8 mouse cellular contexts compared by ENCODE assay signal in the genomic region with DNA sequence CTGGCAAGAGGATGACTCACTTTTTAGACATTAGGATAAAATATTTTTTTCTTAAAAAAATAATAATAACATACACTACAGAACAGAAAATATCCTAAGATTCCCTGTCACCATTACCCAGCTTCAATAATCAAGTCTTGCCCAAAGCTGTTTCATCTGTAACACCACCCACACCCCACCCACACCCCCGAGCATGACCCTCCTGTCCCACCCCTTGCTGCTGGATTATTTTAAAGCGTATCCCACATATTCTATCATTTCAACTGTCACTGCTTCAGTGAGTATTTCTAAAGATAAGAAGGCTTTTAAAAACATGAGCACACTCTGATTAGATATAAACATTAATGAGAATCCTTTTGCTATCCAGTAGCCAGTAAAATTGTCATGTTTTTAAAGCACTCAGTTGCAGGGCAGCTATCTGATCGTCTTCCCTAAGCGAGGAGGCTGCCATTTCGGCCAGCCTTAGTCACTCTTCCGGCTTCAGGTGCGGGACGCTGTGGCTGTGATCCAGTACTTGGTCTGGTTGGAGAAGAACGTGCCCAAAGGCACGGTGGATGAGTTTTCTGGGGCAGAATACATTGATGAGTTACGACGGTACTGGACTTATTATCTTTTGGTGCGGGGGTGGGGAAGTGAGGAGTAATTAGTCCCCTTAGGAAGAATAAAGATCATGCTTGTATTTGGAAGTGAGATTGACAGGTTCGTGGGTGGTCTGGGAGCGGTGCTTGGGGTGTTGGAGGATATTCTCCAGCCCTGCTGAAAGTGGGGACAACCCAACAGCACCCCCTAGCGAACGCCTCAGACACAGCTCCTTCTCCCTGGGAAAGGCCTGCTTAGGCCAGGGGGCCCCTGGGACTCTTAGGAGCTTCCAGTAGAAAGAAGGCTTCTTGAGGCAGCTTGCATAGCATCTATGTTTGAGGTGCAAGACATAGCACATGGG. TPM values are rescaled to one million over a fixed set of nuclear protein-coding genes. Genes with fewer than 3 reads are reported as not detected.
A peak's percentile ranks its signal among the peaks of the same experiment; 100 is the strongest.
DNase-seq lines count a peak whose midpoint lies in the region; ATAC-seq lines count a peak whose summit lies in the region.

No protein-coding gene starts in this region.

- no peak overlapping the region for H3K4me3 ChIP-seq in intestine, embryonic 16.5 days (ENCODE audit: low read length)
- H3K4me3 ChIP-seq in limb, embryonic 12.5 days (replicated peaks), result no peak overlapping the region
- no peak overlapping the region for H3K4me3 ChIP-seq in midbrain, embryonic 15.5 days

- no peak overlapping the region for H3K9ac ChIP-seq in intestine, embryonic 16.5 days (ENCODE audit: low read depth, low read length)
- no peak overlapping the region for H3K9ac ChIP-seq in limb, embryonic 12.5 days (replicated peaks)
- no peak overlapping the region for H3K9ac ChIP-seq in midbrain, embryonic 15.5 days

- no peaks in the 10 kb centered on the region for H3K36me3 ChIP-seq in intestine, embryonic 16.5 days (ENCODE audit: control insufficient read depth, insufficient read depth, low read length)
- no peaks in the 10 kb centered on the region for H3K36me3 ChIP-seq in limb, embryonic 12.5 days
- H3K36me3 ChIP-seq in midbrain, embryonic 15.5 days (replicated peaks), result no peaks in the 10 kb centered on the region
- H3K36me3 ChIP-seq in splenic B cell, adult 2 months (ENCODE audit: control insufficient read depth, insufficient read depth, low read length, poor library complexity, severe bottlenecking), result no peaks in the 10 kb centered on the region

- H3K9me3 ChIP-seq in intestine, embryonic 16.5 days (ENCODE audit: control insufficient read depth, low read length), result no peaks in the 10 kb centered on the region
- H3K9me3 ChIP-seq in limb, embryonic 12.5 days, result no peaks in the 10 kb centered on the region
- H3K9me3 ChIP-seq in midbrain, embryonic 15.5 days, result no peaks in the 10 kb centered on the region

- H3K27me3 ChIP-seq in intestine, embryonic 16.5 days (replicated peaks; ENCODE audit: control insufficient read depth, insufficient read depth, low read length), result no peaks in the 10 kb centered on the region
- no peaks in the 10 kb centered on the region for H3K27me3 ChIP-seq in limb, embryonic 12.5 days
- H3K27me3 ChIP-seq in midbrain, embryonic 15.5 days (replicated peaks), result no peaks in the 10 kb centered on the region
- no peaks in the 10 kb centered on the region for H3K27me3 ChIP-seq in splenic B cell, adult 2 months (ENCODE audit: control insufficient read depth, insufficient read depth, low read length, poor library complexity, severe bottlenecking)

- peak; percentile 67; the same call in 1 of the 2 replicates for ATAC-seq in intestine, embryonic 16.5 days
- no peak for ATAC-seq in limb, embryonic 12.5 days (ENCODE audit: insufficient number of reproducible peaks, insufficient read depth, low FRiP score, low TSS enrichment, low read depth)
- ATAC-seq in midbrain, embryonic 15.5 days (replicated peaks), result no peak

- H3K4me1 ChIP-seq in intestine, embryonic 16.5 days (ENCODE audit: control insufficient read depth, insufficient read depth, low read length), result 0 out of 2 replicates have a peak, but pooled peaks cover 2% of the 10 kb centered on the region
- no peaks in the 10 kb centered on the region for H3K4me1 ChIP-seq in limb, embryonic 12.5 days (replicated peaks)
- H3K4me1 ChIP-seq in midbrain, embryonic 15.5 days, result no peaks in the 10 kb centered on the region

- 27% methylated on average over 17 of the region's 17 CpGs for WGBS in intestine, embryonic 16.5 days
- 28% methylated on average over 17 of the region's 17 CpGs for WGBS in limb, embryonic 12.5 days
- WGBS in midbrain, embryonic 15.5 days, result 31% methylated on average over 17 of the region's 17 CpGs

- H3K4me2 ChIP-seq in intestine, embryonic 16.5 days (ENCODE audit: low read depth, low read length), result peak overlapping the region; percentile 16; the same call in 1 of the 2 replicates
- peak overlapping the region; percentile 31; the same call in 1 of the 2 replicates for H3K4me2 ChIP-seq in limb, embryonic 12.5 days
- peak overlapping the region; percentile 16; the same call in 1 of the 2 replicates for H3K4me2 ChIP-seq in midbrain, embryonic 15.5 days

- peak; percentile 71 for DNase-seq in 3T3-L1 (ENCODE audit: low read depth, low spot score)
- peak; percentile 64 to 75 for DNase-seq in adrenal gland, adult 18-20 months (ENCODE audit: low spot score in 2 of 2)
- DNase-seq in embryo, embryonic 9.5 days (ENCODE audit: extremely low spot score), result peak; percentile 57
- peak; percentile 94 for DNase-seq in heart, adult 11 months
- DNase-seq in splenic B cell, adult 2 months (ENCODE audit: low read depth, low spot score), result peak; percentile 65

- no peak overlapping the region for H3K27ac ChIP-seq in intestine, embryonic 16.5 days (ENCODE audit: low read length)
- no peak overlapping the region for H3K27ac ChIP-seq in limb, embryonic 12.5 days
- H3K27ac ChIP-seq in midbrain, embryonic 15.5 days, result no peak overlapping the region

RNA-seq across cellular contexts. Expression of gene Xpnpep2, which starts 15.9 kb away (rescaled TPM):
- total RNA-seq in adrenal gland, adult 18-20 months (2021), result 1 to 10 TPM; 1.4 to 3.7 TPM
- polyA plus RNA-seq in intestine, embryonic 16.5 days (2015; fragmentation: Nextera tagmentation; extraction: Ambion mirVana), result 5.9 and 6.8 TPM in 2 replicates
- polyA plus RNA-seq in limb, embryonic 12.5 days (2016; fragmentation: Nextera tagmentation; extraction: Ambion mirVana), result 2.6 and 3.7 TPM in 2 replicates
- 0.65 and 1.2 TPM in 2 replicates for polyA plus RNA-seq in midbrain, embryonic 15.5 days (2015; fragmentation: Nextera tagmentation; extraction: Ambion mirVana)

RNA-seq across cellular contexts. Expression of gene Sash3, which starts 21.8 kb away (rescaled TPM):
- 1 to 10 TPM; 1.5 to 2.2 TPM for total RNA-seq in adrenal gland, adult 18-20 months (2021)
- polyA plus RNA-seq in intestine, embryonic 16.5 days (2015; fragmentation: Nextera tagmentation; extraction: Ambion mirVana), result 3.8 and 3.9 TPM in 2 replicates
- polyA plus RNA-seq in limb, embryonic 12.5 days (2016; fragmentation: Nextera tagmentation; extraction: Ambion mirVana), result 0.93 and 1.3 TPM in 2 replicates
- polyA plus RNA-seq in midbrain, embryonic 15.5 days (2015; fragmentation: Nextera tagmentation; extraction: Ambion mirVana), result 0.83 and 1.2 TPM in 2 replicates
